Comparison of ENCODE assay signal across 16 mouse cellular contexts in the genomic region with DNA sequence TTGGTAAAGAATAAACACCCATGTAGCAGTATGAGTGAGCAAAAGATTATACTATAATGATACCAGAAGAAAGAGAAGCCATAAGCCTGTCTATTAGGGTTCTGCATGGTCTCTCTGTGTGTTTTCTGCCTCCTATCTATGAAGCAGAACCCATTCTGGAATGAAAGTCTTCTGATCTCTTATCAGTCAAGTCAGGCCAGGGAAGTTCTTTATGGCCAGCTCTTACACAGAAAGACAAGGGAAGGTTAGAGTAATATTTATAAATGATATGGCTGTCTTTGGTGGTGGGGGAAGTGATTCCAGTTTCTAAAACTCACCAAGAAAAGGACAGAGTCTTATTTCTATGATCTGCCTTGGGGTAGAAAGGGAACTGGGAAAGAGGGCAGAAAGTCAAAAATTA.
"Had no signal": no experiment of that assay in that cellular context is flagged by ENCODE, and none has a peak within 500 bp of the region (broad histone marks: within the 10 kb centered on the region; RNA-seq: fewer than 3 reads in every experiment).

No protein-coding gene starts in this region.

- H3K4me3 ChIP-seq: neural tube, embryonic 13.5 days; neural tube, embryonic 15.5 days; stomach, embryonic 15.5 days had no signal

- H3K4me1 ChIP-seq: neural tube, embryonic 13.5 days; neural tube, embryonic 15.5 days; stomach, embryonic 15.5 days had no signal

- H3K27me3 ChIP-seq: neural tube, embryonic 13.5 days; neural tube, embryonic 15.5 days; stomach, embryonic 15.5 days had no signal

- H3K36me3 ChIP-seq: neural tube, embryonic 13.5 days; neural tube, embryonic 15.5 days; stomach, embryonic 15.5 days had no signal

- H3K4me2 ChIP-seq: neural tube, embryonic 13.5 days; neural tube, embryonic 15.5 days; stomach, embryonic 15.5 days had no signal

- H3K27ac ChIP-seq: neural tube, embryonic 13.5 days; neural tube, embryonic 15.5 days; stomach, embryonic 15.5 days; stomach, postnatal 0 days had no signal

- H3K9ac ChIP-seq: neural tube, embryonic 13.5 days; neural tube, embryonic 15.5 days; stomach, embryonic 15.5 days had no signal

- DNase-seq: retina, postnatal 1 day; right cerebral cortex, adult 18-20 months; right cerebral cortex, postnatal 14 days; right cerebral cortex, postnatal 25 days; right cerebral cortex, postnatal 4 days; spleen, adult 18-20 months; thymus, adult 18-20 months; thymus, adult 2 months; thymus, postnatal 14 days; thymus, postnatal 25 days; thymus, postnatal 36 days; thymus, postnatal 4 days had no signal

- H3K9me3 ChIP-seq: neural tube, embryonic 13.5 days; neural tube, embryonic 15.5 days; stomach, embryonic 15.5 days had no signal
